Mouse (Mus musculus) MEL (cell line): ENCODE measurements around the gene Klhl12. TPM values are rescaled to one million over a fixed set of nuclear protein-coding genes. Genes with fewer than 3 reads are reported as not detected.
A peak's percentile ranks its signal among the peaks of the same experiment; 100 is the strongest.

Experiments
- DNase-seq: peaks from one replicate; pipeline ENCODE4 v3.0.0; 2011; ENCODE audit warnings: low read depth, low spot score
- H3K27ac ChIP-seq: 2 replicates; pipeline ENCODE4 v1.5.1; 2012; ENCODE audit warnings: low read depth, mild to moderate bottlenecking, control low read depth, low read length, moderate library complexity; ENCODE audit not compliant: control insufficient read depth
- H3K27me3 ChIP-seq, 2 experiments: fragments of 150-350 bp in 1 of 2; sonication (generic) in 1 of 2; 2 replicates each; pipeline ENCODE4 v1.6.1; 2012; ENCODE audit warnings: low read length in 2 of 2, mild to moderate bottlenecking in 2 of 2, improper control_type of control experiment in 1 of 2, moderate library complexity in 1 of 2; ENCODE audit not compliant: insufficient read depth in 2 of 2, control insufficient read depth in 1 of 2
- H3K36me3 ChIP-seq, 2 experiments: 2 replicates each; pipeline ENCODE4 v1.6.1; 2012 to 2014; ENCODE audit warnings: low read length in 2 of 2, improper control_type of control experiment in 1 of 2, inconsistent platforms in 1 of 2, mild to moderate bottlenecking in 1 of 2; ENCODE audit not compliant: insufficient read depth in 2 of 2, control insufficient read depth in 1 of 2
- H3K4me1 ChIP-seq, 2 experiments: fragments of 150-350 bp in 1 of 2; sonication (generic) in 1 of 2; 2 replicates each; pipeline ENCODE4 v1.6.1; 2012; ENCODE audit warnings: low read length in 2 of 2, improper control_type of control experiment in 1 of 2, mild to moderate bottlenecking in 1 of 2; ENCODE audit not compliant: insufficient read depth in 2 of 2, control insufficient read depth in 1 of 2
- H3K4me3 ChIP-seq, 2 experiments: fragments of 150-350 bp in 1 of 2; sonication (generic) in 1 of 2; 2 replicates each; pipeline ENCODE4 v1.5.1; 2012; ENCODE audit warnings: low read depth in 2 of 2, low read length in 2 of 2, mild to moderate bottlenecking in 2 of 2, moderate library complexity in 2 of 2, control low read depth in 1 of 2, improper control_type of control experiment in 1 of 2; ENCODE audit not compliant: control insufficient read depth in 1 of 2, insufficient read depth in 1 of 2
- H3K79me2 ChIP-seq: 2 replicates; pipeline ENCODE4 v1.6.1; 2012; ENCODE audit warnings: mild to moderate bottlenecking, low read length, moderate library complexity; ENCODE audit not compliant: control insufficient read depth, poor library complexity, insufficient read depth
- H3K9ac ChIP-seq: 2 replicates; pipeline ENCODE4 v1.6.1; 2012; ENCODE audit warnings: low read depth, mild to moderate bottlenecking, control low read depth, low read length, moderate library complexity; ENCODE audit not compliant: control insufficient read depth, poor library complexity, severe bottlenecking
- H3K9me3 ChIP-seq: fragments of 150-350 bp; sonication (generic); replicated peaks from 2 replicates; pipeline ENCODE4 v1.6.1; 2012; ENCODE audit warnings: mild to moderate bottlenecking, low read length, improper control_type of control experiment, moderate library complexity; ENCODE audit not compliant: insufficient read depth
- CHD1 ChIP-seq: IDR thresholded peaks from 2 replicates; pipeline ENCODE4 v1.6.1; 2012; ENCODE audit warnings: low read depth, mild to moderate bottlenecking, inconsistent platforms, low read length, improper control_type of control experiment
- CHD2 ChIP-seq: IDR thresholded peaks from 2 replicates; pipeline ENCODE4 v1.6.1; 2011; ENCODE audit warnings: low read length, improper control_type of control experiment
- CTCF ChIP-seq, 3 experiments: IDR thresholded peaks in 2 of 3; conservative IDR thresholded peaks in 1 of 3; 2 replicates each; pipeline ENCODE4 v1.5.1; 2011 to 2012; ENCODE audit warnings: low read length in 3 of 3, low read depth in 2 of 3, mild to moderate bottlenecking in 2 of 3, improper control_type of control experiment in 1 of 3, inconsistent platforms in 1 of 3, mixed read lengths in 1 of 3, moderate library complexity in 1 of 3; ENCODE audit not compliant: control insufficient read depth in 1 of 3, insufficient read depth in 1 of 3, poor library complexity in 1 of 3, severe bottlenecking in 1 of 3
- E2F4 ChIP-seq: IDR thresholded peaks from 2 replicates; pipeline ENCODE4 v1.6.1; 2011; ENCODE audit warnings: low read depth, low read length, improper control_type of control experiment, borderline replicate concordance
- ELF1 ChIP-seq: IDR thresholded peaks from 2 replicates; pipeline ENCODE4 v1.6.1; 2014; ENCODE audit warnings: low read depth, mild to moderate bottlenecking, inconsistent platforms, low read length, improper control_type of control experiment, moderate library complexity
- GABPA ChIP-seq: IDR thresholded peaks from 2 replicates; pipeline ENCODE4 v1.6.1; 2012; ENCODE audit warnings: low read depth, mild to moderate bottlenecking, inconsistent platforms, low read length, improper control_type of control experiment, moderate library complexity
- GATA1 ChIP-seq: IDR thresholded peaks from 2 replicates; pipeline ENCODE4 v1.6.1; 2011; ENCODE audit warnings: low read depth, low read length, improper control_type of control experiment
- HCFC1 ChIP-seq: IDR thresholded peaks from 2 replicates; pipeline ENCODE4 v1.6.1; 2012; ENCODE audit warnings: low read depth, mild to moderate bottlenecking, inconsistent platforms, low read length, improper control_type of control experiment, moderate library complexity
- JUND ChIP-seq: IDR thresholded peaks from 2 replicates; pipeline ENCODE4 v1.6.1; 2011; ENCODE audit warnings: low read depth, mild to moderate bottlenecking, improper control_type of control experiment, low read length
- KAT2A ChIP-seq: conservative IDR thresholded peaks from 2 replicates; pipeline ENCODE4 v1.6.1; 2012; ENCODE audit warnings: low read depth, low read length, improper control_type of control experiment, inconsistent platforms
- MAX ChIP-seq: IDR thresholded peaks from 2 replicates; pipeline ENCODE4 v1.6.1; 2011; ENCODE audit warnings: low read length, improper control_type of control experiment
- MAZ ChIP-seq: IDR thresholded peaks from 2 replicates; pipeline ENCODE4 v1.6.1; 2012; ENCODE audit warnings: low read depth, mild to moderate bottlenecking, inconsistent platforms, low read length, improper control_type of control experiment
- MEF2A ChIP-seq: IDR thresholded peaks from 2 replicates; pipeline ENCODE4 v1.6.1; 2014; ENCODE audit warnings: low read depth, mild to moderate bottlenecking, inconsistent platforms, low read length, improper control_type of control experiment; ENCODE audit not compliant: poor library complexity, insufficient replicate concordance, severe bottlenecking; ENCODE audit errors: extremely low read depth
- MXI1 ChIP-seq: IDR thresholded peaks from 2 replicates; pipeline ENCODE4 v1.6.1; 2011; ENCODE audit warnings: mild to moderate bottlenecking, low read depth, low read length, improper control_type of control experiment
- MYB ChIP-seq: IDR thresholded peaks from 2 replicates; pipeline ENCODE4 v1.6.1; 2011; ENCODE audit warnings: mild to moderate bottlenecking, low read depth, low read length, improper control_type of control experiment
- NRF1 ChIP-seq: IDR thresholded peaks from 2 replicates; pipeline ENCODE4 v1.6.1; 2014; ENCODE audit warnings: low read depth, mild to moderate bottlenecking, inconsistent platforms, low read length, improper control_type of control experiment, moderate library complexity; ENCODE audit not compliant: poor library complexity, insufficient read depth, severe bottlenecking
- POLR2AphosphoS5 ChIP-seq: IDR thresholded peaks from 2 replicates; pipeline ENCODE4 v1.6.1; 2012; ENCODE audit warnings: low read depth, borderline replicate concordance, mild to moderate bottlenecking, inconsistent platforms, low read length, moderate library complexity, mixed read lengths
- RAD21 ChIP-seq: IDR thresholded peaks from 2 replicates; pipeline ENCODE4 v1.6.1; 2011; ENCODE audit warnings: mild to moderate bottlenecking, low read depth, low read length, improper control_type of control experiment
- RCOR1 ChIP-seq: IDR thresholded peaks from 2 replicates; pipeline ENCODE4 v1.6.1; 2012; ENCODE audit warnings: low read depth, mild to moderate bottlenecking, inconsistent platforms, low read length, improper control_type of control experiment
- SMC3 ChIP-seq: IDR thresholded peaks from 2 replicates; pipeline ENCODE4 v1.6.1; 2011; ENCODE audit warnings: low read depth, low read length, improper control_type of control experiment
- TAL1 ChIP-seq: IDR thresholded peaks from 2 replicates; pipeline ENCODE4 v1.6.1; 2012; ENCODE audit warnings: mild to moderate bottlenecking, inconsistent platforms, low read length, moderate library complexity, mixed read lengths
- TBP ChIP-seq: IDR thresholded peaks from 2 replicates; pipeline ENCODE4 v1.8.0; 2011; ENCODE audit warnings: low read depth, low read length, improper control_type of control experiment
- TCF12 ChIP-seq: IDR thresholded peaks from 2 replicates; pipeline ENCODE4 v1.6.1; 2014; ENCODE audit warnings: low read depth, mild to moderate bottlenecking, inconsistent platforms, low read length, improper control_type of control experiment, moderate library complexity
- UBTF ChIP-seq: IDR thresholded peaks from 2 replicates; pipeline ENCODE4 v1.6.1; 2012; ENCODE audit warnings: low read depth, mild to moderate bottlenecking, inconsistent platforms, low read length, improper control_type of control experiment, moderate library complexity, borderline replicate concordance; ENCODE audit not compliant: insufficient read depth
- USF2 ChIP-seq, 2 experiments: IDR thresholded peaks; 2 replicates each; pipeline ENCODE4 v1.6.1; 2011 to 2012; ENCODE audit warnings: improper control_type of control experiment in 2 of 2, low read length in 2 of 2, borderline replicate concordance in 1 of 2, inconsistent platforms in 1 of 2, low read depth in 1 of 2, mild to moderate bottlenecking in 1 of 2; ENCODE audit not compliant: insufficient read depth in 1 of 2
- ZC3H11A ChIP-seq: IDR thresholded peaks from 2 replicates; pipeline ENCODE4 v1.6.1; 2012; ENCODE audit warnings: low read depth, mild to moderate bottlenecking, inconsistent platforms, low read length, improper control_type of control experiment
- ZKSCAN1 ChIP-seq: IDR thresholded peaks from 2 replicates; pipeline ENCODE4 v1.6.1; 2012; ENCODE audit warnings: low read depth, mild to moderate bottlenecking, inconsistent platforms, low read length, improper control_type of control experiment, moderate library complexity
- polyA plus RNA-seq, 2 experiments: library from polyadenylated mRNA; stranded (reverse) in 1 of 2; unstranded in 1 of 2; fragments of >175 nt in 1 of 2; fragments of >200 nt in 1 of 2; gene quantifications; 2 replicates each; pipeline versions ENCODE4 v1.2.1 to v1.2.4; 2012; ENCODE audit warnings: low replicate concordance in 2 of 2, low read depth in 1 of 2; ENCODE audit not compliant: insufficient read length in 2 of 2, insufficient read depth in 1 of 2, missing spikeins in 1 of 2
- total RNA-seq: library from RNA; depleted of rRNA; stranded (reverse); fragments of 300-350 nt; gene quantifications from 2 replicates; pipeline ENCODE4 v1.2.3, GENCODE M21; 2012

Klhl12 gene
- total and polyA plus RNA-seq, 3 experiments = 20.8 to 26.4 TPM; not detected in 1

GRCm38 (mm10) chr1:134450986-134451385 lies 4.3 kb upstream of the Klhl12 start (continued):
- TF ChIP-seq RAD21 = peak; percentile 94
- peak; percentile 21; the same call in 1 of the 2 replicates for TF ChIP-seq GATA1
- TF ChIP-seq MYB = no peak
- TF ChIP-seq ZC3H11A = peak; percentile 87
- TF ChIP-seq TBP = no peak
- TF ChIP-seq ZKSCAN1 = no peak
- no peak for TF ChIP-seq MAZ
- no peak for TF ChIP-seq RCOR1
- TF ChIP-seq KAT2A = no peak
- no peak for TF ChIP-seq GABPA
- TF ChIP-seq ELF1 = no peak
- TF ChIP-seq CHD2 = no peak
- TF ChIP-seq NRF1 = no peak
- TF ChIP-seq E2F4 = no peak

DNA sequence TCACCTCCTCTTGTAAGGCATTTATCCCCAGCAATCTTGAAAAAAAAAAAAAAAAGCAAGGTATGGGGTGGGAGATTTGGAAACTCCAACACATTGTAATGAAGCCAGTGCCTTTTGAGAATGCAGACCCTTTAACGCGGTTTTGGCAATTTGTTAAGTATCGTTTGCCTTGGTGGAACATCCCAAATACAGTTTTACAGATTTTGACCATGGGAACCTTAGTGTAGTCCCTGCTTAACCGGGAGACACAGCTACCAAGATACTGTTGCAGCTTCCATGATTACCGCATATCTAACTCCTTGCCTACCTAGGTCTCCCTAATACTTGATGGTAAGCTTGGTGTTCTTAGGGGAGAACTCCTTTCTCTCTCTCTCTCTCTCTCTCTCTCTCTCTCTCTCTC lies 729 bp downstream of the Klhl12 start:
- Histone ChIP-seq H3K4me3 (peak overlapping the region; percentile 90 to 96), H3K9ac (peak overlapping the region; percentile 97), H3K36me3 (peaks cover under 1 to 38% of the 10 kb centered on the region in 2 experiments), H3K9me3 (no peaks in the 10 kb centered on the region), H3K27ac (no peak overlapping the region), H3K4me1 (peaks cover 22 to 24% of the 10 kb centered on the region in 2 experiments), H3K79me2 (peaks cover 9% of the 10 kb centered on the region)
- no peak for TF ChIP-seq GATA1
- TF ChIP-seq JUND = no peak
- TF ChIP-seq HCFC1 = no peak
- no peak for TF ChIP-seq POLR2AphosphoS5
- TF ChIP-seq CTCF (IDR thresholded peaks at IDR 0.05 in 2 of 3, conservative IDR thresholded peaks at IDR 0.05 in 1 of 3; ENCODE audit: control insufficient read depth in 1 of 3, insufficient read depth in 1 of 3, low read depth in 2 of 3, low read length in 3 of 3, poor library complexity in 1 of 3, severe bottlenecking in 1 of 3) = no peak
- no peak for TF ChIP-seq MXI1
- no peak for TF ChIP-seq TAL1
- TF ChIP-seq SMC3 = no peak
- no peak for TF ChIP-seq USF2 (IDR thresholded peaks at IDR 0.05; ENCODE audit: borderline replicate concordance in 1 of 2, insufficient read depth in 1 of 2, low read depth in 1 of 2, low read length in 2 of 2)
- no peak for TF ChIP-seq MEF2A
- no peak for TF ChIP-seq MAX
- TF ChIP-seq MYB = no peak
- no peak for TF ChIP-seq KAT2A
- TF ChIP-seq TCF12 = no peak
- TF ChIP-seq UBTF = no peak
- no peak for TF ChIP-seq CHD1
- no peak for TF ChIP-seq NRF1
- TF ChIP-seq, all 39 proteins: peak for 0
- no peaks in the 10 kb centered on the region for H3K27me3 ChIP-seq
- DNase-seq = peak; percentile 28
